Mouse (Mus musculus): Measurements from ENCODE around the gene Sele.

DNA sequence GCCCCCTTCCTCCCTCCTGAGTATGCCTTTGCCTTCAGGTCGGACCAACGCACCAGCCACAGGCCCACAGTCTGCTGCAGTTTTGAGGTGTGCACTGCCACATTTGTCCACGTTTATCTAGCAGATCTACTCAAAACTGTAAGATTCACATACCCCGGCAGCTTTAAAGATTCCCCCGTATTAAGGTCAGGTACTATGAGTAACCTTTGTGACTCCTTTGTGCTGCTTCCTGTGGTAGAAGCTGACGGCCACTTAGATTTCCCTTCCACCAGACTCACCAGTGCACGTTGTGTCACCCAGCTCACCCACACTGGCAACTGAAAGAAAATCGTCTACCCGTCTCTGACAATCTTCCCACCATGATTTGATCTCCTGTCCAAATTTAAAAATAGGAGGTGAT, 25.1 kb downstream of the Sele start:
- TF ChIP-seq CTCF (IDR thresholded peaks at IDR 0.05; ENCODE audit: insufficient read depth, low read depth, low read length) (no peak), POLR2A (IDR thresholded peaks at IDR 0.05; ENCODE audit: insufficient read depth, low read depth, low read length) (no peak)
